Mouse (Mus musculus) testis, adult 2 months (tissue): ENCODE results near the gene Zfp280d.

Experiments
- CTCF ChIP-seq: fragments of 200-500 bp; IDR thresholded peaks from 2 replicates; pipeline ENCODE4 v1.5.1; 2012; ENCODE audit warnings: low read depth, mild to moderate bottlenecking, inconsistent platforms, low read length, moderate library complexity; ENCODE audit not compliant: control insufficient read depth, insufficient read depth, insufficient replicate concordance
- POLR2A ChIP-seq: fragments of 200-500 bp; IDR thresholded peaks from 2 replicates; pipeline ENCODE4 v1.6.1; 2012; ENCODE audit warnings: low read depth, mild to moderate bottlenecking, inconsistent platforms, low read length, moderate library complexity; ENCODE audit not compliant: control insufficient read depth

- no peak for TF ChIP-seq CTCF
- TF ChIP-seq POLR2A: no peak
Measured at GRCm38 (mm10) chr9:72404446-72404845, 129.8 kb downstream of the Zfp280d start.
